Mouse (Mus musculus): ENCODE results near the gene P2ry1. TPM values are rescaled to one million over a fixed set of nuclear protein-coding genes. Genes with fewer than 3 reads are reported as not detected.

The P2ry1 gene
- polyA plus RNA-seq, 1 experiment from 2014 or later = 4.3 TPM

DNA sequence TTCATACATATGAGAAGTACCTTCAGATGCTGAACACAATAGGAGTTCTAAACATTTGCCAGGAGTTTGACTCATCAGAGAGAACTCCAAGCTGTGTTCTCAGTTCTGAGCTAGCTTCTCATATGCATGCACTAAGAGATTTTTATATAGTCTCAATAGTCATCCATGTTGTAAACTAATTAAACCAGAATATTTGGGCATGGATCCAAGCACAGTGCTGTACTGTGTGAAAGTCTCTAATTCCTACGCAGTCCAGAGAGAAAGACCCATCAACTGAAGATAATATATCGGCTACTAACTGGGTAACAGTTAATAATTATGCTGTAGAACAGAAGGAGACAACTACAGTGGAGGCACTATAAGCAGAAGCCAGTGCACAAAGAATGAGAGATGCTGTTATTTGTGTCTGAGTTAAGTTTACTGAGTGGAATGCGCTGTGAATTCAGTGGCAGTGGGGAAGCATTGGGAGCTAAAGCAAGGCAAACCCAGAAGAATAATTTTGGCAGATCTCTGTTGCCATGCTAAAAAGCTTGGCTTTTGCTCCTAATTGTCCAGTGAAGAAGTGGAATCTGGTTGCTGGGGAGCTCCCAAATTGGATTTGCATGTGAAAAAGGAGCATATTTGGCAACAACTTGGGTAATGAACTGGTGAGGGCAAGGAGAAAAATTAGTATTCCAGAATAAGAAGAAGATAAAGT, 47.5 kb downstream of the P2ry1 start:
- H3K36me3 ChIP-seq (ENCODE audit: control insufficient read depth, insufficient read depth) = no peaks in the 10 kb centered on the region
- 75% methylated on average over 3 of the region's 3 CpGs for WGBS
- no peaks in the 10 kb centered on the region for H3K27me3 ChIP-seq (ENCODE audit: control insufficient read depth, insufficient read depth, low read length)
- no peak overlapping the region for H3K4me2 ChIP-seq (ENCODE audit: low read depth, low read length)
- H3K9ac ChIP-seq (ENCODE audit: low read length) = no peak overlapping the region
- H3K4me1 ChIP-seq (ENCODE audit: control insufficient read depth, insufficient read depth, low read length) = no peaks in the 10 kb centered on the region
- H3K9me3 ChIP-seq (replicated peaks; ENCODE audit: control insufficient read depth, low read length) = no peaks in the 10 kb centered on the region
- no peak overlapping the region for H3K27ac ChIP-seq (ENCODE audit: low read length)
- H3K4me3 ChIP-seq (ENCODE audit: low read length) = no peak overlapping the region
- ATAC-seq (replicated peaks; ENCODE audit: extremely low read depth, insufficient read depth, low FRiP score) = no peak
